Mouse (Mus musculus): Measurements from ENCODE around the gene Ptprg. TPM values are rescaled to one million over a fixed set of nuclear protein-coding genes. Genes with fewer than 3 reads are reported as not detected.

Ptprg gene
- polyA plus RNA-seq, 1 experiment: 73.9 TPM

- H3K4me1 ChIP-seq (ENCODE audit: control insufficient read depth, insufficient read depth, low read length): no peaks in the 10 kb centered on the region
- H3K4me3 ChIP-seq (ENCODE audit: insufficient read depth, low read length): no peak overlapping the region
- no peak overlapping the region for H3K27ac ChIP-seq (ENCODE audit: insufficient read depth, low read length)
- TF ChIP-seq CTCF (IDR thresholded peaks at IDR 0.05; ENCODE audit: borderline replicate concordance, insufficient read depth, low read length): no peak
- TF ChIP-seq POLR2A (IDR thresholded peaks at IDR 0.05; ENCODE audit: low read depth, low read length): no peak
Measured at GRCm38 (mm10) chr14:11562870-11563269, 9.5 kb downstream of the Ptprg start.

GRCm38 (mm10) chr14:11563656-11564055 is 10.3 kb downstream of the Ptprg start:
- H3K27ac ChIP-seq (ENCODE audit: insufficient read depth, low read length): no peak overlapping the region
- no peaks in the 10 kb centered on the region for H3K4me1 ChIP-seq (ENCODE audit: control insufficient read depth, insufficient read depth, low read length)
- H3K4me3 ChIP-seq (ENCODE audit: insufficient read depth, low read length): no peak overlapping the region
- TF ChIP-seq POLR2A (IDR thresholded peaks at IDR 0.05; ENCODE audit: low read depth, low read length) (no peak), CTCF (IDR thresholded peaks at IDR 0.05; ENCODE audit: borderline replicate concordance, insufficient read depth, low read length) (no peak)

GRCm38 (mm10) chr14:11564456-11564855 is 11.1 kb downstream of the Ptprg start:
- no peak overlapping the region for H3K4me3 ChIP-seq (ENCODE audit: insufficient read depth, low read length)
- TF ChIP-seq CTCF (IDR thresholded peaks at IDR 0.05; ENCODE audit: borderline replicate concordance, insufficient read depth, low read length): no peak
- no peak for TF ChIP-seq POLR2A (IDR thresholded peaks at IDR 0.05; ENCODE audit: low read depth, low read length)
- no peak overlapping the region for H3K27ac ChIP-seq (ENCODE audit: insufficient read depth, low read length)
- H3K4me1 ChIP-seq (ENCODE audit: control insufficient read depth, insufficient read depth, low read length): no peaks in the 10 kb centered on the region

- Histone ChIP-seq H3K27ac (ENCODE audit: insufficient read depth, low read length) (no peak overlapping the region), H3K4me3 (ENCODE audit: insufficient read depth, low read length) (no peak overlapping the region), H3K4me1 (ENCODE audit: control insufficient read depth, insufficient read depth, low read length) (no peaks in the 10 kb centered on the region)
- TF ChIP-seq POLR2A (IDR thresholded peaks at IDR 0.05; ENCODE audit: low read depth, low read length): no peak
- no peak for TF ChIP-seq CTCF (IDR thresholded peaks at IDR 0.05; ENCODE audit: borderline replicate concordance, insufficient read depth, low read length)
Measured at GRCm38 (mm10) chr14:11565283-11565682, 12.0 kb downstream of the Ptprg start.

- H3K4me1 ChIP-seq (ENCODE audit: control insufficient read depth, insufficient read depth, low read length): 0 out of 2 replicates have a peak, but pooled peaks cover 3% of the 10 kb centered on the region
- TF ChIP-seq POLR2A (IDR thresholded peaks at IDR 0.05; ENCODE audit: low read depth, low read length) (no peak), CTCF (IDR thresholded peaks at IDR 0.05; ENCODE audit: borderline replicate concordance, insufficient read depth, low read length) (no peak)
- no peak overlapping the region for H3K27ac ChIP-seq (ENCODE audit: insufficient read depth, low read length)
- H3K4me3 ChIP-seq (ENCODE audit: insufficient read depth, low read length): no peak overlapping the region
Measured at GRCm38 (mm10) chr14:11569734-11570133, 16.4 kb downstream of the Ptprg start.

GRCm38 (mm10) chr14:11571766-11572394 is 18.5 kb downstream of the Ptprg start:
- TF ChIP-seq POLR2A (IDR thresholded peaks at IDR 0.05; ENCODE audit: low read depth, low read length): no peak
- no peak for TF ChIP-seq CTCF (IDR thresholded peaks at IDR 0.05; ENCODE audit: borderline replicate concordance, insufficient read depth, low read length)
- Histone ChIP-seq H3K4me1 (ENCODE audit: control insufficient read depth, insufficient read depth, low read length) (0 out of 2 replicates have a peak, but pooled peaks cover 3% of the 10 kb centered on the region), H3K27ac (ENCODE audit: insufficient read depth, low read length) (no peak overlapping the region), H3K4me3 (ENCODE audit: insufficient read depth, low read length) (no peak overlapping the region)

- Histone ChIP-seq H3K4me3 (ENCODE audit: insufficient read depth, low read length) (no peak overlapping the region), H3K27ac (ENCODE audit: insufficient read depth, low read length) (no peak overlapping the region), H3K4me1 (ENCODE audit: control insufficient read depth, insufficient read depth, low read length) (peaks cover 5% of the 10 kb centered on the region; the same call in 1 of the 2 replicates)
- TF ChIP-seq CTCF (IDR thresholded peaks at IDR 0.05; ENCODE audit: borderline replicate concordance, insufficient read depth, low read length) (no peak), POLR2A (IDR thresholded peaks at IDR 0.05; ENCODE audit: low read depth, low read length) (no peak)
Measured at GRCm38 (mm10) chr14:11572395-11572784, 19.1 kb downstream of the Ptprg start.

GRCm38 (mm10) chr14:11573710-11574109 is 20.4 kb downstream of the Ptprg start:
- Histone ChIP-seq H3K4me3 (ENCODE audit: insufficient read depth, low read length) (no peak overlapping the region), H3K27ac (ENCODE audit: insufficient read depth, low read length) (no peak overlapping the region), H3K4me1 (ENCODE audit: control insufficient read depth, insufficient read depth, low read length) (peaks cover 5% of the 10 kb centered on the region; the same call in 1 of the 2 replicates)
- TF ChIP-seq POLR2A (IDR thresholded peaks at IDR 0.05; ENCODE audit: low read depth, low read length) (no peak), CTCF (IDR thresholded peaks at IDR 0.05; ENCODE audit: borderline replicate concordance, insufficient read depth, low read length) (no peak)

GRCm38 (mm10) chr14:11577276-11577909 is 24.1 kb downstream of the Ptprg start:
- H3K4me3 ChIP-seq (ENCODE audit: insufficient read depth, low read length): no peak overlapping the region
- H3K4me1 ChIP-seq (ENCODE audit: control insufficient read depth, insufficient read depth, low read length): peaks cover 2% of the 10 kb centered on the region; the same call in 1 of the 2 replicates
- no peak for TF ChIP-seq POLR2A (IDR thresholded peaks at IDR 0.05; ENCODE audit: low read depth, low read length)
- no peak for TF ChIP-seq CTCF (IDR thresholded peaks at IDR 0.05; ENCODE audit: borderline replicate concordance, insufficient read depth, low read length)
- no peak overlapping the region for H3K27ac ChIP-seq (ENCODE audit: insufficient read depth, low read length)

GRCm38 (mm10) chr14:11577910-11578309 is 24.6 kb downstream of the Ptprg start:
- H3K27ac ChIP-seq (ENCODE audit: insufficient read depth, low read length): no peak overlapping the region
- TF ChIP-seq CTCF (IDR thresholded peaks at IDR 0.05; ENCODE audit: borderline replicate concordance, insufficient read depth, low read length) (no peak), POLR2A (IDR thresholded peaks at IDR 0.05; ENCODE audit: low read depth, low read length) (no peak)
- H3K4me3 ChIP-seq (ENCODE audit: insufficient read depth, low read length): no peak overlapping the region
- peaks cover 2% of the 10 kb centered on the region; the same call in 1 of the 2 replicates for H3K4me1 ChIP-seq (ENCODE audit: control insufficient read depth, insufficient read depth, low read length)

Data from embryonic fibroblast, embryonic 13.5 days (primary cell).